Mouse (Mus musculus) retina, embryonic 14.5 days (tissue): ENCODE data around the gene 5730522E02Rik.
A peak's percentile ranks its signal among the peaks of the same experiment; 100 is the strongest.

ENCODE experiments used
- DNase-seq: peaks from one replicate; pipeline ENCODE4 v3.0.0-alpha.2; 2015; ENCODE audit warnings: low spot score

Gene 5730522E02Rik

GRCm38 (mm10) chr11:25819789-25820188 lies 390.8 kb downstream of the 5730522E02Rik start:
- no peak for DNase-seq

- DNase-seq, result no peak
Measured at GRCm38 (mm10) chr11:25813446-25813845, 397.1 kb downstream of the 5730522E02Rik start.

- DNase-seq, result no peak
Measured at GRCm38 (mm10) chr11:25787691-25788090, 422.9 kb downstream of the 5730522E02Rik start.

- no peak for DNase-seq
Measured at GRCm38 (mm10) chr11:25772231-25772630, 438.3 kb downstream of the 5730522E02Rik start.

- no peak for DNase-seq
Measured at GRCm38 (mm10) chr11:25770991-25771568, 439.5 kb downstream of the 5730522E02Rik start.

GRCm38 (mm10) chr11:25767584-25768333 lies 442.8 kb downstream of the 5730522E02Rik start:
- no peak for DNase-seq

- no peak for DNase-seq
Measured at GRCm38 (mm10) chr11:25753156-25753899, 457.2 kb downstream of the 5730522E02Rik start.

GRCm38 (mm10) chr11:25752418-25752817 lies 458.1 kb downstream of the 5730522E02Rik start:
- DNase-seq, result no peak

GRCm38 (mm10) chr11:25747098-25747862 lies 463.3 kb downstream of the 5730522E02Rik start:
- no peak for DNase-seq

GRCm38 (mm10) chr11:25743664-25744063 lies 466.9 kb downstream of the 5730522E02Rik start:
- DNase-seq, result no peak

GRCm38 (mm10) chr11:25737255-25737654 lies 473.3 kb downstream of the 5730522E02Rik start:
- no peak for DNase-seq

GRCm38 (mm10) chr11:25729476-25729875 lies 481.1 kb downstream of the 5730522E02Rik start:
- DNase-seq, result no peak

- DNase-seq, result no peak
Measured at GRCm38 (mm10) chr11:25715447-25716321, 494.9 kb downstream of the 5730522E02Rik start.

- DNase-seq, result no peak
Measured at GRCm38 (mm10) chr11:25710559-25710958, 500.0 kb downstream of the 5730522E02Rik start.

- no peak for DNase-seq
Measured at GRCm38 (mm10) chr11:25709892-25710291, 500.7 kb downstream of the 5730522E02Rik start.

GRCm38 (mm10) chr11:25704332-25705168 lies 506.0 kb downstream of the 5730522E02Rik start:
- peak; percentile 65 for DNase-seq

- peak; percentile 74 for DNase-seq
Measured at GRCm38 (mm10) chr11:25702791-25703190, 507.8 kb downstream of the 5730522E02Rik start.

- peak; percentile 66 for DNase-seq
Measured at GRCm38 (mm10) chr11:25697508-25698193, 512.9 kb downstream of the 5730522E02Rik start.

- peak; percentile 67 for DNase-seq
Measured at GRCm38 (mm10) chr11:25696168-25696567, 514.4 kb downstream of the 5730522E02Rik start.
